ENCODE assay signal across 8 mouse cellular contexts in genomic region chr1:67143939-67144338, GRCm38 (mm10). TPM values are rescaled to one million over a fixed set of nuclear protein-coding genes. Genes with fewer than 3 reads are reported as not detected.
DNase-seq lines count a peak whose midpoint lies in the region; ATAC-seq and TF ChIP-seq lines count a peak whose summit lies in the region.

No protein-coding gene starts in this region.

- H3K4me1 ChIP-seq in heart, adult 2 months (ENCODE audit: control insufficient read depth, insufficient read depth, low read length), result no peaks in the 10 kb centered on the region
- H3K4me1 ChIP-seq in embryonic facial prominence, embryonic 14.5 days (ENCODE audit: control insufficient read depth, insufficient read depth, low read length), result no peaks in the 10 kb centered on the region

- TF ChIP-seq POLR2A in heart, adult 2 months (IDR thresholded peaks at IDR 0.05; ENCODE audit: insufficient read depth, low read depth, low read length), result no peak

- no peak overlapping the region for H3K9ac ChIP-seq in heart, adult 2 months (ENCODE audit: low read depth, low read length)
- no peak overlapping the region for H3K9ac ChIP-seq in embryonic facial prominence, embryonic 14.5 days (ENCODE audit: low read depth, low read length)

- H3K27me3 ChIP-seq in heart, adult 2 months (ENCODE audit: control insufficient read depth, insufficient read depth, low read length), result no peaks in the 10 kb centered on the region
- no peaks in the 10 kb centered on the region for H3K27me3 ChIP-seq in embryonic facial prominence, embryonic 14.5 days (replicated peaks; ENCODE audit: control insufficient read depth, insufficient read depth, low read length)

- H3K9me3 ChIP-seq in embryonic facial prominence, embryonic 14.5 days (ENCODE audit: control insufficient read depth, low read length), result no peaks in the 10 kb centered on the region

- H3K27ac ChIP-seq in heart, adult 2 months, result no peak overlapping the region
- no peak overlapping the region for H3K27ac ChIP-seq in embryonic facial prominence, embryonic 14.5 days (replicated peaks; ENCODE audit: low read depth, low read length)

- no peak for DNase-seq in heart, adult 2 months
- DNase-seq in heart, adult 9 months (ENCODE audit: low spot score in 2 of 2), result no peak
- peak; percentile 37 to 53 for DNase-seq in right cerebral cortex, postnatal 10 days (ENCODE audit: low spot score in 2 of 2)
- DNase-seq in right cerebral cortex, postnatal 14 days, result no peak
- peak; percentile 55 for DNase-seq in embryonic facial prominence, embryonic 14.5 days (ENCODE audit: low spot score)
- DNase-seq in lung, postnatal 10 days, result peak; percentile 19
- no peak for DNase-seq in gastrocnemius, postnatal 14 days

- no peaks in the 10 kb centered on the region for H3K36me3 ChIP-seq in heart, adult 2 months (ENCODE audit: control insufficient read depth, insufficient read depth, low read length)
- no peaks in the 10 kb centered on the region for H3K36me3 ChIP-seq in embryonic facial prominence, embryonic 14.5 days (ENCODE audit: control insufficient read depth, insufficient read depth, low read length)

- TF ChIP-seq CTCF in heart, adult 2 months (IDR thresholded peaks at IDR 0.05), result peak; percentile 70

- TF ChIP-seq EP300 in heart, adult 2 months (IDR thresholded peaks at IDR 0.05; ENCODE audit: insufficient read depth, low read depth, low read length), result no peak

- peak overlapping the region; percentile 26; the same call in 1 of the 2 replicates for H3K4me2 ChIP-seq in embryonic facial prominence, embryonic 14.5 days (ENCODE audit: low read depth, low read length)

- no peak overlapping the region for H3K4me3 ChIP-seq in heart, adult 2 months
- no peak overlapping the region for H3K4me3 ChIP-seq in embryonic facial prominence, embryonic 14.5 days (ENCODE audit: low read depth, low read length)

- ATAC-seq in embryonic facial prominence, embryonic 14.5 days (ENCODE audit: low read depth), result no peak
- ATAC-seq in erythroid progenitor cell, adult 5-6 weeks (replicated peaks; ENCODE audit: low FRiP score, poor library complexity, severe bottlenecking), result no peak

- no peaks in the 10 kb centered on the region for H3K79me2 ChIP-seq in heart, adult 2 months (replicated peaks; ENCODE audit: control insufficient read depth, insufficient read depth, low read length)

- 6% methylated on average over 8 of the region's 8 CpGs for WGBS in heart, adult 2 months
- 7% methylated on average over 8 of the region's 8 CpGs for WGBS in embryonic facial prominence, embryonic 14.5 days

- intact Hi-C loops in heart, adult 2 months (cut with DNase I), result loop anchor here (10.0 kb wide), 1 partner anchor 79 kb away; no protein-coding TSS in a partner anchor
- intact Hi-C loops in gastrocnemius, postnatal 14 days (cut with DNase I; ENCODE audit: low total_unique reads), result no loop called here

RNA-seq across cellular contexts. Expression of gene Cps1, which starts 21.1 kb away (rescaled TPM):
- under 1 TPM; 0.05 to 0.08 TPM for total RNA-seq in heart, adult 2 months (2021)
- polyA plus RNA-seq in heart, adult 2 months (2012; rRNA removed), result 0.02 and 0.38 TPM in 2 replicates
- polyA plus RNA-seq in embryonic facial prominence, embryonic 14.5 days (2014; fragmentation: Nextera tagmentation; extraction: Ambion mirVana), result 0.16 and 0.28 TPM in 2 replicates
- total RNA-seq in erythroid progenitor cell, adult 5-6 weeks (2015; ENCODE audit: low replicate concordance), result not detected in 2 replicates
- total RNA-seq in erythroid progenitor cell, adult 5-6 weeks (2017; ENCODE audit: low replicate concordance), result not detected in 2 replicates
- total RNA-seq in gastrocnemius, postnatal 14 days (2021), result under 1 TPM in 1 of 2 experiments, not detected in 1; 0.04 TPM

Comparison
In these comparisons a context has a peak if more than half of its experiments do, and no peak if none do; other contexts are left out.
1. DNase-seq: peak in right cerebral cortex, postnatal 10 days (2 of 2), embryonic facial prominence, embryonic 14.5 days (single experiment) and lung, postnatal 10 days (single experiment); none in heart, adult 2 months (0 of 2), heart, adult 9 months (0 of 2), right cerebral cortex, postnatal 14 days (single experiment) and gastrocnemius, postnatal 14 days (single experiment).